Mouse (Mus musculus): ENCODE measurements around the gene Fut2.

DNA sequence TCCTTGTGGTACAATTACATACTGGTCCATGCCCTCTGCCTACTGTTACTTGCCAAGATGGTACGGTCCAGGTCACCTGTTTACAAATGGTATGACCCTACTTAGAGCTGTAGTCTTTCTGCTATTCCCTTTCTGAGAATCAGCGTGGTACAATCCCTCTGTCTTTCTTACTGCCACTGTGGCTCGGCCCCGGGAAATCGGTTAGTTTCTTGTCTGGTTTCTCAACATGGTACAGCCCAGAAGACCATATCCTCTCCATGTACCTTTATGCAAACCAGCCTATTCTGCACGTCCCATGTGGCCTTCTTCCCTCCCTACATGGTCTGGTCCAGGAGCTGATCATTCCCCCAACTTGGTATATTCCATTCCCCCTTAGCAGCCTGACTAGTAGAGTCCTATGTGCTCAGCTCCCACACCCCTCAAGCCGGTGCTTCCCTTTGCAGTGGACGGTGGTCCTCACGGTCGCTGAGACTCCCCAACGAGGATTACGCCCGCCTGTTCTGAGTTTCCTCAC lies 37.9 kb upstream of the Fut2 start:
- TF ChIP-seq CTCF (IDR thresholded peaks at IDR 0.05; ENCODE audit: low read depth) (no peak), EP300 (IDR thresholded peaks at IDR 0.05; ENCODE audit: low read depth) (no peak)

Data from liver, postnatal 0 days (tissue).